Mouse (Mus musculus): ENCODE data around the gene Bnip3. TPM values are rescaled to one million over a fixed set of nuclear protein-coding genes. Genes with fewer than 3 reads are reported as not detected.

Gene Bnip3
- polyA plus RNA-seq, 1 experiment from 2014 or later = 125 TPM

DNA sequence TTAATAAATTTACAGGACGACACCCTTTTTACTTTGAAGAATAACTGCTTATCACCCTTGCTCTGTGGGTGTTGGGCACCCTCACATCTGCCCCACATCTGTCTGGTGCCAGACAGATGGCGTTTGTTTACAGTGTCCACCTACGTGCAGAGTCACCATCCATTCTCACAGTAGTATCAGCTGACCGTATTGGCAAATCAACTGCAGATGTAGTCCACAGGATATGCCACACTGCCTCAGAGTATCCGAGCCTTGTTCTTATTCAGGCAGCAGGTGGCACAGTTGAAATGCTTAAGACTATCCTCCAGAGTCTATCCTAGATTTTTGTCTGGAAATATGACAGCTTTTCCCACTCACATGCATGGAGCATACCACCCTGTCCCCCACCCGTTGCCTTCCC lies 42.0 kb downstream of the Bnip3 start:
- Histone ChIP-seq H3K36me3 (ENCODE audit: insufficient read depth, low read length) (peaks cover 13% of the 10 kb centered on the region; the same call in 1 of the 2 replicates), H3K4me2 (ENCODE audit: low read length) (no peak overlapping the region), H3K9me3 (replicated peaks; ENCODE audit: low read length) (no peaks in the 10 kb centered on the region), H3K27me3 (ENCODE audit: insufficient read depth, low read length) (no peaks in the 10 kb centered on the region), H3K4me3 (replicated peaks; ENCODE audit: low read depth, low read length) (no peak overlapping the region), H3K4me1 (replicated peaks; ENCODE audit: insufficient read depth, low read length) (no peaks in the 10 kb centered on the region), H3K9ac (ENCODE audit: low read depth, low read length) (no peak overlapping the region), H3K27ac (no peak overlapping the region)
- 78% methylated on average over 6 of the region's 6 CpGs for WGBS
- ATAC-seq (replicated peaks; ENCODE audit: low FRiP score, low read depth) (no peak), DNase-seq (ENCODE audit: low spot score) (no peak)
- TF ChIP-seq CTCF (IDR thresholded peaks at IDR 0.05; ENCODE audit: low read depth) = no peak

DNA sequence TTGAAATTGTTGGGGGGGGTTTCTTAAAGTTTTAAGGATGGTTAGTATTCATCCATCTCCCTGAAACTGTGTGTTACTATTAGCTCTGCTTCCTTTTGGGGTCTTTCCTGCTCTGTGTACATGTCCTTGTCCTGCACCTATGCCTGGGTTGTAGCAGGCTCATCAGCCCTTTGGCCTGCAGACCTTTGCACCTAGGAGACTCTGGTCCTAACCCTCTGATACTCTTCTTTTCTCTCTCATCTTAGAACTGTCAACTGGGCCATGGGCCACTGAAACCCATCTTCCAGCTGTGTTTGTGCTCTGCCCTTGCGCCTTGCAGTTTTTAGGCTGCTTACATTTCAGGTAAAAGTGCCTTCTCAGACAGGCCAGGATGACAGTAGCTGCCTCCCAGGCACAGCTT lies 44.5 kb downstream of the Bnip3 start:
- Histone ChIP-seq H3K27ac (no peak overlapping the region), H3K36me3 (ENCODE audit: insufficient read depth, low read length) (peaks cover 13% of the 10 kb centered on the region; the same call in 1 of the 2 replicates), H3K9ac (ENCODE audit: low read depth, low read length) (no peak overlapping the region), H3K9me3 (replicated peaks; ENCODE audit: low read length) (no peaks in the 10 kb centered on the region), H3K4me1 (replicated peaks; ENCODE audit: insufficient read depth, low read length) (no peaks in the 10 kb centered on the region), H3K4me2 (ENCODE audit: low read length) (no peak overlapping the region), H3K4me3 (replicated peaks; ENCODE audit: low read depth, low read length) (no peak overlapping the region), H3K27me3 (ENCODE audit: insufficient read depth, low read length) (no peaks in the 10 kb centered on the region)
- DNase-seq (ENCODE audit: low spot score) (no peak), ATAC-seq (replicated peaks; ENCODE audit: low FRiP score, low read depth) (no peak)
- 100% methylated on average over 1 of the region's 1 CpGs for WGBS
- no peak for TF ChIP-seq CTCF (IDR thresholded peaks at IDR 0.05; ENCODE audit: low read depth)

DNA sequence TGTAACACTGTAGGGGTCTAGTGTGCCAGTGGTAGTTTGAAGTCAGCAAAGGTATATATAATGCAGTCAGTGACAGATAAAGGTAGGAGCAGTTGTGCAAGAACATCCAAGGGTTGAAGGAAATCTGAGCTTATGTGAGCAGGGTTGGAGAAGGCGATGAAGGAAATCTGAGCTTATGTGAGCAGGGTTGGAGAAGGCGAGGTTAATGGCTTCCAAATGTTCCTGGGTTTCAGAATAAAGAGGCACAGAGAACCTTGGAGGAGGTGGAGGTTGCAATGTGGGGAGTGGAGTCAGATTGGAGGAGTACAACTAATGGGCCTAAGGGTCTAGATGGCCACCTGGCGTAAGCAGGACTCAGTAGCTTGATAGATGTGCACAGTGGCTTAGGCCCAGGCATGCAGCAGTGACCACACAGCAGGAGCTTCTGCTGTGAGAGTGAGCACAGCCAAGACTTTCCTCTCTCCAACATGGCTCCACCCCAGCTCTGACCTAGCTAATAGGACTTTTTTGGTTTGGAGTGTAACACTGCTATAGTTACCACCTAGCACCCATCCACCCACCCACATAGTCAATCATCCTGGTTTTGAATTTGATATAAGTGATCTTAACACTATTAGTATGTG lies 45.3 kb downstream of the Bnip3 start:
- TF ChIP-seq CTCF (IDR thresholded peaks at IDR 0.05; ENCODE audit: low read depth) = no peak
- no peaks in the 10 kb centered on the region for H3K9me3 ChIP-seq (replicated peaks; ENCODE audit: low read length)
- H3K36me3 ChIP-seq (ENCODE audit: insufficient read depth, low read length) = peaks cover 10% of the 10 kb centered on the region; the same call in 1 of the 2 replicates
- no peak overlapping the region for H3K27ac ChIP-seq
- no peak overlapping the region for H3K9ac ChIP-seq (ENCODE audit: low read depth, low read length)
- no peak overlapping the region for H3K4me2 ChIP-seq (ENCODE audit: low read length)
- H3K4me3 ChIP-seq (replicated peaks; ENCODE audit: low read depth, low read length) = no peak overlapping the region
- 69% methylated on average over 3 of the region's 3 CpGs for WGBS
- H3K27me3 ChIP-seq (ENCODE audit: insufficient read depth, low read length) = no peaks in the 10 kb centered on the region
- ATAC-seq (replicated peaks; ENCODE audit: low FRiP score, low read depth) = no peak
- H3K4me1 ChIP-seq (replicated peaks; ENCODE audit: insufficient read depth, low read length) = no peaks in the 10 kb centered on the region
- DNase-seq (ENCODE audit: low spot score) = no peak

DNA sequence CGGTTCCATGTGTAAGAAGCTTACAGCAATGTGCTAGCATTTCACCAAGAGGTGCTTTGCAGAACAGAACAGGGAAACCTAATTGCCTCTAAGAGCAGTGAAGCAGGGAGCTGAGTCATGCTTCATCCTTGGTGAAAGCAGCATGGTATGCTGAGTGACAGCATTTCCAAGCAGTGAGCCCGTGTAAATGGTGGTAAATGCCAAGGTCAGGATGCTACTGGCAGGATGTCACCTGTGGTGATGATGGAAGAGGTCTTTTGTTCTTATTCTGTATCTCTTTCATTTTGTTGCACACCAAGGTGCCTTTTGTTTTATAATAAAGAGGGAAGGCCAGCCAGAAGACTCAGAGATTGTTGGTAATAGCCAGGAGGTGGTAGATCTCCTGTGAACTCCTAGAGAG lies 52.6 kb downstream of the Bnip3 start:
- no peak for ATAC-seq (replicated peaks; ENCODE audit: low FRiP score, low read depth)
- H3K4me1 ChIP-seq (replicated peaks; ENCODE audit: insufficient read depth, low read length) = no peaks in the 10 kb centered on the region
- no peak overlapping the region for H3K4me2 ChIP-seq (ENCODE audit: low read length)
- no peak overlapping the region for H3K4me3 ChIP-seq (replicated peaks; ENCODE audit: low read depth, low read length)
- no peak for DNase-seq (ENCODE audit: low spot score)
- H3K36me3 ChIP-seq (ENCODE audit: insufficient read depth, low read length) = no peaks in the 10 kb centered on the region
- TF ChIP-seq CTCF (IDR thresholded peaks at IDR 0.05; ENCODE audit: low read depth) = no peak
- no peak overlapping the region for H3K27ac ChIP-seq
- H3K27me3 ChIP-seq (ENCODE audit: insufficient read depth, low read length) = no peaks in the 10 kb centered on the region
- 58% methylated on average over 2 of the region's 2 CpGs for WGBS
- H3K9me3 ChIP-seq (replicated peaks; ENCODE audit: low read length) = no peaks in the 10 kb centered on the region
- no peak overlapping the region for H3K9ac ChIP-seq (ENCODE audit: low read depth, low read length)

DNA sequence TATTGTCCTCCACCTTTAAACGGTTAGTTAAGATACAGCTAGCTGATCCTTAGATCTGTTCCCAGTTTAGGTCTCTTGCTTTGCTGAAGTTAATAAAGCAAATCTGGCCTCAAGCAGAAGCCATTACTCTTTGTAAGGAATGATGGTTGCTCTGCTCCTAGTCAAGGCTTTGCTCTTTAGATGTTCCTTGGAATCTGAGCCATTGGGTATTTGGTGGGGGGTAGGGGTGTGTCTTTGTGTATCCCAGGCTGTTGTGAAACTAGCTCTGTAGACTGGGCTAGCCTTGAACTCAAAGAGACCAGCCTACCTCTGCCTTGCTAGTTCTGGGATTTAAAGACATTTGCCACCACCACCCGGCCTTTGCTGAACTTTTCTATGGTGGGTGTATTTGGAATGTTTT lies 55.1 kb downstream of the Bnip3 start:
- ATAC-seq (replicated peaks; ENCODE audit: low FRiP score, low read depth) (no peak), DNase-seq (ENCODE audit: low spot score) (no peak)
- H3K4me1 ChIP-seq (replicated peaks; ENCODE audit: insufficient read depth, low read length) = no peaks in the 10 kb centered on the region
- no peak overlapping the region for H3K4me3 ChIP-seq (replicated peaks; ENCODE audit: low read depth, low read length)
- H3K9ac ChIP-seq (ENCODE audit: low read depth, low read length) = no peak overlapping the region
- WGBS = 92% methylated on average over 2 of the region's 2 CpGs
- H3K36me3 ChIP-seq (ENCODE audit: insufficient read depth, low read length) = no peaks in the 10 kb centered on the region; the same call in 1 of the 2 replicates
- no peak overlapping the region for H3K4me2 ChIP-seq (ENCODE audit: low read length)
- no peaks in the 10 kb centered on the region for H3K9me3 ChIP-seq (replicated peaks; ENCODE audit: low read length)
- TF ChIP-seq CTCF (IDR thresholded peaks at IDR 0.05; ENCODE audit: low read depth) = no peak
- H3K27me3 ChIP-seq (ENCODE audit: insufficient read depth, low read length) = no peaks in the 10 kb centered on the region
- H3K27ac ChIP-seq = no peak overlapping the region

DNA sequence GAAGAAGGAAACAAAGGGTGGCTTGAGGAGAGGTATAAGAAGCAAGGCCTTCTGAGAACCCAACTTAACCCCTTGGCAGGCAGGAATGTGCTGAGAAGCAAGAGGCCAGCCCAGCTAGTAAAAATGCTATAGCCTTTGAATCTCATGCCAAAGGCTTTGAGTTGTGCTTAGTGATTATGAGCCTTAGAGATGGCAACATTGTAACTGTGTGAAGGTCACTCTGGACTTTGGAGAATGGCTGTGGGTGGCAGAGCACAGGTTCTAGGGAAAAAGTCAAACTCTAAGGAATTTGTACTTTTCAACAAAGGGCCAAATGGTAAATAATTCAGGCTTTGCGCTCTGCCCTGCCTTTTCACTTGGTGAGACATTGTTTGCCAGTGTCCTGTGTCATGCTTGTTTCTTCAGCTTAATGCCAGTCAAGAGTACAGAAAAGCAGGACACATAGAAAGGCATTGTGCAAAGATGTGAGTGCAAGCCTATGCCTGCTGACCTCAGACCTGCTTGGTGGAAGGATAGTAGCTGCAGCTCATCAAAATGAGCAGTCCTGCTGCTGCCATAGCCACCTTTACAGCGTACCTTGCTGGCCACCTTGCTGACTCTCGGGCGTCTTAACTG lies 55.8 kb downstream of the Bnip3 start:
- 95% methylated on average over 4 of the region's 4 CpGs for WGBS
- no peaks in the 10 kb centered on the region; the same call in 1 of the 2 replicates for H3K4me1 ChIP-seq (replicated peaks; ENCODE audit: insufficient read depth, low read length)
- ATAC-seq (replicated peaks; ENCODE audit: low FRiP score, low read depth) (no peak), DNase-seq (ENCODE audit: low spot score) (no peak)
- no peak overlapping the region for H3K27ac ChIP-seq
- H3K4me3 ChIP-seq (replicated peaks; ENCODE audit: low read depth, low read length) = no peak overlapping the region
- H3K27me3 ChIP-seq (ENCODE audit: insufficient read depth, low read length) = no peaks in the 10 kb centered on the region
- no peaks in the 10 kb centered on the region for H3K9me3 ChIP-seq (replicated peaks; ENCODE audit: low read length)
- no peaks in the 10 kb centered on the region; the same call in 1 of the 2 replicates for H3K36me3 ChIP-seq (ENCODE audit: insufficient read depth, low read length)
- no peak overlapping the region for H3K9ac ChIP-seq (ENCODE audit: low read depth, low read length)
- no peak overlapping the region for H3K4me2 ChIP-seq (ENCODE audit: low read length)
- TF ChIP-seq CTCF (IDR thresholded peaks at IDR 0.05; ENCODE audit: low read depth) = no peak
